Mouse (Mus musculus) lung, embryonic 16.5 days (tissue): ENCODE results near the gene Klhl32. TPM values are rescaled to one million over a fixed set of nuclear protein-coding genes. Genes with fewer than 3 reads are reported as not detected.
A peak's percentile ranks its signal among the peaks of the same experiment; 100 is the strongest.
"Not testable (repeated sequence)": the region's sequence is repeated elsewhere in the genome, so short reads cannot be mapped to it uniquely, and the experiment has no call there.

Experiments
- ATAC-seq: fragments of 200-750 bp; cut with Nextera tagmentation; 2 replicates; pipeline ENCODE4 v1.8.0; 2017; ENCODE audit warnings: low read depth, mild to moderate bottlenecking, moderate library complexity
- H3K27ac ChIP-seq: fragments of 300-500 bp; sonication (generic); 2 replicates; pipeline ENCODE4 v1.5.1; 2014; ENCODE audit warnings: mild to moderate bottlenecking, control low read depth, low read length
- H3K27me3 ChIP-seq: fragments of 300-500 bp; sonication (generic); 2 replicates; pipeline ENCODE4 v1.6.1; 2014; ENCODE audit warnings: low read depth, low read length, mixed read lengths; ENCODE audit not compliant: control insufficient read depth, insufficient read depth
- H3K36me3 ChIP-seq: fragments of 300-500 bp; sonication (generic); 2 replicates; pipeline ENCODE4 v1.6.1; 2014; ENCODE audit warnings: low read length; ENCODE audit not compliant: control insufficient read depth, insufficient read depth
- H3K4me1 ChIP-seq: fragments of 300-500 bp; sonication (generic); replicated peaks from 2 replicates; pipeline ENCODE4 v1.6.1; 2014; ENCODE audit warnings: low read length, mixed read lengths; ENCODE audit not compliant: control insufficient read depth, insufficient read depth
- H3K4me2 ChIP-seq: fragments of 300-500 bp; sonication (generic); 2 replicates; pipeline ENCODE4 v1.6.1; 2014; ENCODE audit warnings: low read depth, low read length, control low read depth
- H3K4me3 ChIP-seq: fragments of 300-500 bp; sonication (generic); 2 replicates; pipeline ENCODE4 v1.5.1; 2014; ENCODE audit warnings: mild to moderate bottlenecking, low read length, control low read depth
- H3K9ac ChIP-seq: fragments of 300-500 bp; sonication (generic); 2 replicates; pipeline ENCODE4 v1.6.1; 2014; ENCODE audit warnings: low read length, control low read depth
- H3K9me3 ChIP-seq: fragments of 300-500 bp; sonication (generic); 2 replicates; pipeline ENCODE4 v1.6.1; 2016; ENCODE audit warnings: low read length; ENCODE audit not compliant: control insufficient read depth
- WGBS: fragments of 180-500 bp; shearing (Covaris S2); extraction: QIAGEN DNeasy Blood & Tissue Kit; methylation state at CpG from one replicate; pipeline ENCODE4 v1.1.7; 2014; 5-methylcytosine and 5-hydroxymethylcytosine counted together
- polyA plus RNA-seq: library from polyadenylated mRNA; unstranded; fragments of >200 nt; fragmentation: Nextera tagmentation; extraction: Ambion mirVana; gene quantifications from 2 replicates; pipeline ENCODE4 v1.2.1, GENCODE M21; 2015

The Klhl32 gene
- polyA plus RNA-seq, 1 experiment from 2014 or later, result 1.6 TPM

DNA sequence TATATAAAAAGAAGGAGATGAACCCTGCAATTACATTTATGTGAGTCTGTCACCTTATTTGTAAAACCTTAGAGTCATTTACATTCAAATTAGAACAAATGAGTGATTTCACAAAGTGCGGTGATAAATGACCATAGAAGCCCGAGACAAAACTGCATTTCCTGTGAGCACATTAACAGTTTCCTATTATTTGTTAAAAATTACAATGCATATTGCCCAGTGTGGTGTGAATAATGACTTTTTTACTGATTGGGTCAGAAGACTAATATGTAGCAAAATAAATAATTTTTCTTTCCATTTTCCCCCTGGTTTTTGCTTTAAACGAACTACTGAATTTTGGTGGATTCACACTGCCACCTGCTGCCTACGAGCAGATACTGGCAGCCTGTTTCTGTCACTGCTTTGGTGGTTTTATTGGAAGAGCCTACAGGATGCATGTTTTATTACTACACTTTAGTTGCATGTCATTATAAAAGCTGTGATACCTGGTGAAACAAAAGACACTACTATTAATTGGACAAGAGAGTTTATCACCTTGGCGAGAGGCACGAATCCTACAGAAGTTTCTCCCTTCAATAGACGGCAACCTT, 152.3 kb downstream of the Klhl32 start:
- H3K4me3 ChIP-seq, result no peak overlapping the region
- no peaks in the 10 kb centered on the region for H3K27me3 ChIP-seq
- no peak overlapping the region for H3K9ac ChIP-seq
- H3K4me1 ChIP-seq, result no peaks in the 10 kb centered on the region
- 62% methylated on average over 7 of the region's 7 CpGs for WGBS
- no peak overlapping the region for H3K27ac ChIP-seq
- H3K36me3 ChIP-seq, result no peaks in the 10 kb centered on the region
- no peaks in the 10 kb centered on the region for H3K9me3 ChIP-seq
- ATAC-seq, result no peak
- no peak overlapping the region for H3K4me2 ChIP-seq

DNA sequence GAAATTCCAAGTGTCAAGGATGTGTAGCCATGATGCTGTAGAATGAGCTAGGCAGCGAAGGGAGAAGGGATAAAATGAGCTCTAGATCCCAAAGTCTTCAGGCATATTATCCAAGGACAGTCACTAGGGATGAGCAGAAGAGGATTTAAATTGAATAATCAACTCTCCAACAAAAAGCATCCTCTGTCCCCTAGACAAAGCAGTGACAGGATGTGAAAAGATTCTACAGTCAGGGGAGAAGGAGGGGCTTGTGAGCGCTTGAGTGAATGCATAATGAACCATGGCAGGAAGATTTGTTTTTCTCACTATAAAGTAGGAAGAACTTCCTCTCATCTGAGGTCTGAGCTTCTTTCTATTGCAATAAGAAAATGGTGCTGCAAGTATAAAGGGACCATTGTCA, 170.8 kb downstream of the Klhl32 start:
- Histone ChIP-seq H3K4me3 (no peak overlapping the region), H3K27ac (no peak overlapping the region), H3K4me2 (no peak overlapping the region), H3K4me1 (no peaks in the 10 kb centered on the region), H3K36me3 (no peaks in the 10 kb centered on the region), H3K9ac (no peak overlapping the region), H3K9me3 (no peaks in the 10 kb centered on the region), H3K27me3 (no peaks in the 10 kb centered on the region)
- no peak for ATAC-seq
- WGBS, result 73% methylated on average over 2 of the region's 2 CpGs

DNA sequence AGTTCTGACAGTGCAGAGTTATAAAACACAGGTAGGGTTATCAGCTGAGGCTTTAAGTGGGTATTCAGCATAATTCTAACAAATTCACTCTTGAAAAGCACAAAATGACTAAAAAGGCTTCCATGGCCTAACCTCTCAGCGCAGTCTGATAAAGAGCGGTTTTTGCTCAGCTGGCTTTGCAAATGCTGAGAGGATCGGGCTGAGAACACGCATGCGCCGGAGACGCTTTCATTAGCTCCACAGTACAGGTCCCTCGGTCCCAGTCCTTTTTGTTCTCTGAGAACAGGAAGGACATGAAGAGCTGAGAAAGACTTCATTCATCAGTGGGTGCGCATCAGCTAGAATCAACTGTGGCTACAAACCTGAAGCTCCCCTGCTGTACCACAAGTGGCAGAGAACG, 180.9 kb downstream of the Klhl32 start:
- ATAC-seq, result no peak
- Histone ChIP-seq H3K4me1 (no peaks in the 10 kb centered on the region), H3K4me2 (no peak overlapping the region), H3K27me3 (no peaks in the 10 kb centered on the region), H3K9ac (no peak overlapping the region), H3K4me3 (no peak overlapping the region), H3K36me3 (no peaks in the 10 kb centered on the region), H3K9me3 (no peaks in the 10 kb centered on the region), H3K27ac (no peak overlapping the region)
- 88% methylated on average over 10 of the region's 10 CpGs for WGBS

DNA sequence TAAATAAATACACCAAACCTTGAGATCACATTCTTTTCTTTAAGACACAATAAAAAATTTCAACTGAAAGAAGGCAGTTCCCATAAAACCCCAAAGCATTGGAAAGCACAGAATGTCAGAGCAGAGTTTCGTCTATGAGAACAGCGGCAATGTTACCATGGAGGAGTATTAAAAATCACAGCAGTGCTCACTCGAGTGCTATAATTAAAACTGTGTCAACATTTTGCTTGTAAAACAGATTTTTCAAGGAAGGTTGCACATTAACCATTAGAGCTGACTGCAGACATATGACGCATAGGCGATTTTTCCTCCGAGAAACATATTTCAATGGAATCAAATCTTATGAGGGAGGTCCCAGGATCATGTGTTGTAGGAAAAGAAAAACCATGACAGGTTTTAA, 191.7 kb downstream of the Klhl32 start:
- H3K4me3 ChIP-seq, result no peak overlapping the region
- 89% methylated on average over 6 of the region's 6 CpGs for WGBS
- H3K9me3 ChIP-seq, result no peaks in the 10 kb centered on the region
- no peak overlapping the region for H3K27ac ChIP-seq
- no peak overlapping the region for H3K4me2 ChIP-seq
- no peaks in the 10 kb centered on the region for H3K36me3 ChIP-seq
- H3K9ac ChIP-seq, result no peak overlapping the region
- H3K27me3 ChIP-seq, result no peaks in the 10 kb centered on the region
- no peaks in the 10 kb centered on the region for H3K4me1 ChIP-seq
- no peak for ATAC-seq

DNA sequence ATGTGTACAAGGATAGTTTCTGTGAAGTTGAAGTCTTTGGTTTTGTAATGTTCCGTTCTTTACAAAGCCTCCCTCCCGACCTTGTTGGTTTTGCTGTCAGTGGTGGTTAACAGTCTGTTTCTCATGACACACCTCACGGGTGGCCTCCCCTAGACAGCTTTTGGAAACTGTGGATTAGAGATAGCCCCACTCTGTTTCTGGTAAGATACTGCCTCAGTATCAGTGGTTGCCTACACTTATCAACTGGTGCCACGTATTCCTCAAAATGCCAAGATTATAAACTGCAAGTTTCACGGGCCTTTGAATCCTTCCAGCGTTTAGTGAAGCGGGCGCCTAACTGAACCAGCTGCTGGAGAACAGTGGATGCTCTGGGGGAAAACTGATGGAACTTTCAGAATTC, 206.2 kb downstream of the Klhl32 start:
- H3K36me3 ChIP-seq, H3K27ac ChIP-seq, ATAC-seq, H3K4me2 ChIP-seq, H3K9ac ChIP-seq, H3K27me3 ChIP-seq, H3K9me3 ChIP-seq, H3K4me3 ChIP-seq, H3K4me1 ChIP-seq: not testable (repeated sequence)
- WGBS, result 81% methylated on average over 6 of the region's 8 CpGs

DNA sequence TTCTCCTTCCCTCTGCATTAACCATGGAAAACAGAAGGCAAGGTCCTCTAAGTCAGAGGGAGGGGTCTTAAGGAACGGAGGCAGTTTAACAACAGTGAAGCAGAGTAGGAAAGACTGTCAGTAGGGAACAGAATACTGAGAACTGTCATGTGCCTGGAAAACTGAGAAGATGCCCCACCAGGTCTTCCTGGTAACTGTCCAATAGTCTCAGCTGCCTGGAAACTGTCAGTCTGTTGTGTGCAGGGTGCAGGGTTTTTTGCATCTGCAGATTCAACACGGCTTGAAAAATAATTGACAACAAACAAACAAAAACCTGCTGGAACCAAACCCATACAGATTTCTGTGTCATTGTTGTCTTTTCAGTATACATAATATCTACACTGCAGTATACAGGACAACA, 208.6 kb downstream of the Klhl32 start:
- Histone ChIP-seq H3K9me3 (no peaks in the 10 kb centered on the region), H3K27ac (no peak overlapping the region), H3K9ac (no peak overlapping the region), H3K36me3 (no peaks in the 10 kb centered on the region), H3K4me2 (no peak overlapping the region), H3K27me3 (no peaks in the 10 kb centered on the region), H3K4me1 (no peaks in the 10 kb centered on the region), H3K4me3 (no peak overlapping the region)
- ATAC-seq, result no peak
- WGBS, result 87% methylated on average over 2 of the region's 2 CpGs

DNA sequence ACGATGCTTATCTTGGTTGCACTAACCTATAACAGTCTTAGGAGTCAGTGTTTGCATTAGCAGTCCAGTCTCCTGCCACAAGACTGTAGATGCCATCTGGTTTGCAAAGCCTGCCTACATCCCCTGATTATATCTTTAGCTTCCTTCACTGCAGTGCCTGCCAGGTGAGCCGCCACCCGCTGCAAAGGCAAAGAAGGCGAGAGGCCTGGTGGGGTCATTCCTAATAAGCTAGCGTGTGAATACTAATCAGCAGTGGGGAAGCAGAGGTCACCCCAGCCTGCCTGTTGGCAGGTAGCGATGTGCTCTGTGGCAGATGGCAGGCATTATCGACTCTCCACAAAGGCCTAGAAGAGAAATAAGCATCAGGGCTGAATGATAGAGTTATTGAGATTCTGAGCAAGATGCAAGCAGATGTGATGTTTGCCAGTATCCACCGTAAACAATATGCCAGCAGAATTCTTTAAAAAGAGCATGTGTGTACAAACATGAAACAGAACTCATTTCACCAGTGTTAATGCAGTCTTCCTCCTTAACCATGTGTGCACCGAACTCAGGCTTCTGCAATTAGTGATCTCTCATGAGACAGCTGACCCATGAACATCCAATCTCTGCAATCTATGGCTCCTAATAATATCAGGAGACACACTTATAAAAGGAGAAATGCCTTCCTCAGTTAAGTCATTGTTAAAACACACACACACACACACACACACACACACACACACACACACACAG, 219.6 kb downstream of the Klhl32 start:
- no peaks in the 10 kb centered on the region for H3K36me3 ChIP-seq
- no peaks in the 10 kb centered on the region for H3K9me3 ChIP-seq
- no peak overlapping the region for H3K4me2 ChIP-seq
- peaks cover 18% of the 10 kb centered on the region for H3K4me1 ChIP-seq
- ATAC-seq, result no peak
- no peak overlapping the region for H3K9ac ChIP-seq
- no peak overlapping the region for H3K27ac ChIP-seq
- H3K27me3 ChIP-seq, result no peaks in the 10 kb centered on the region
- WGBS, result 70% methylated on average over 9 of the region's 9 CpGs
- no peak overlapping the region for H3K4me3 ChIP-seq

DNA sequence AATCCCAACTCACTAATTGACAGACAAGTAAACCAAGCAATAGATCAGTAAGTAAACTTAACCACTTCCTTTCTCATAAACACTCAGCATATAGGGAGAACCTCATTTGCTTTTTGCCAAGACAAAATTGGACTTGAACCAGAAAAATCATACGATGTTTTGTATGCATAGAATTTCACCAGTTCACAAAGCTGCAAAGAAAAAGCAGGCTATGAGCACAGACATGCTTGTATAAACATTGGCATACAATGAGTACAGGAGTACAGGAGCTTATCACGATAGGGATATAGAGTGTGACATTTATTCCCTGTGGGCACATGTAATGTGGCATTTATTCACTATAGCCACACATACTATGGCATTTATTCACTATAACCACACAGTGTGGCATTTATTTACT, 220.5 kb downstream of the Klhl32 start:
- H3K4me1 ChIP-seq, result peaks cover 20% of the 10 kb centered on the region
- no peaks in the 10 kb centered on the region for H3K27me3 ChIP-seq
- no peaks in the 10 kb centered on the region for H3K36me3 ChIP-seq
- peak overlapping the region; percentile 36; the same call in 1 of the 2 replicates for H3K27ac ChIP-seq
- no peak overlapping the region for H3K4me2 ChIP-seq
- peak; percentile 57 for ATAC-seq
- no peaks in the 10 kb centered on the region for H3K9me3 ChIP-seq
- WGBS, result 25% methylated on average over 2 of the region's 2 CpGs
- H3K4me3 ChIP-seq, result no peak overlapping the region
- no peak overlapping the region for H3K9ac ChIP-seq

DNA sequence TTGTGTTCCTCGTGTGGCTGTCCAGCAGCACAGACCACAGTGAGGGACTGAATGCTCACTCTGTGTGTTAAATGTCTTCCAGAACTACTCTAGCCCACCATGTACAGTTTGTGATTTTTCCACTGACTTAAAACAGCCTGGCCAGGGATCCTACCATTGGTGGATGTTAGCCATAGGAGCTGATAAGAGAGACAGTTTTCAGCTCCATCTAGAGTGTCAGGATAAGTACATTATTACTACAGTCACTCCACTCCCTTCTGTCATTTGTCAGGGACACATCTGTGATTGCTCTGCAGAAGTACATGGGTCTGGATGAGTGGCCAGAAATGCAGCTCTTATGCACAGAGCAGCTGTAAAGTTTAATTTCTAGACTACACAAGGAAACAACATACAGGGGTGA, 223.1 kb downstream of the Klhl32 start:
- no peaks in the 10 kb centered on the region for H3K9me3 ChIP-seq
- no peak overlapping the region for H3K4me3 ChIP-seq
- H3K27me3 ChIP-seq, result no peaks in the 10 kb centered on the region
- ATAC-seq, result peak; percentile 92
- no peak overlapping the region for H3K9ac ChIP-seq
- no peak overlapping the region for H3K4me2 ChIP-seq
- H3K27ac ChIP-seq, result peak overlapping the region; percentile 65
- 48% methylated on average over 1 of the region's 1 CpGs for WGBS
- peaks cover 20% of the 10 kb centered on the region for H3K4me1 ChIP-seq
- no peaks in the 10 kb centered on the region for H3K36me3 ChIP-seq
